Mouse (Mus musculus) adrenal gland, postnatal 0 days (tissue): ENCODE data around the gene Krt79. TPM values are rescaled to one million over a fixed set of nuclear protein-coding genes. Genes with fewer than 3 reads are reported as not detected.

Experiments used
- microRNA-seq: library from miRNA; unstranded; fragments of <30 nt; microRNA quantifications from one replicate; pipeline ENCODE4, GENCODE M21; 2016; ENCODE audit warnings: borderline replicate concordance; ENCODE audit not compliant: insufficient number of aligned reads
- polyA plus RNA-seq: library from polyadenylated mRNA; unstranded; fragments of >200 nt; fragmentation: Nextera tagmentation; extraction: Ambion mirVana; gene quantifications from 2 replicates; pipeline ENCODE4 v1.2.1, GENCODE M21; 2015

Gene Krt79
- polyA plus RNA-seq: 0.06 and 0.18 TPM in 2 replicates

GRCm38 (mm10) chr15:101940274-101940829, at the start of gene Krt79:
TSS of gene Krt79 (minus strand) at chr15:101940324.

GRCm38 (mm10) chr15:101954187-101954586, 14.1 kb upstream of the Krt79 start, which contains the start of gene Krt78:
TSS of gene Krt78 (minus strand) at chr15:101954287.

GRCm38 (mm10) chr15:101924635-101925034, 15.5 kb downstream of the Krt79 start, which contains the start of gene Krt4:
TSS of gene Krt4 (minus strand) at chr15:101924735.

GRCm38 (mm10) chr15:101892820-101893219, 47.3 kb downstream of the Krt79 start, which contains the start of gene Krt76:
TSS of gene Krt76 (minus strand) at chr15:101892920.

Small RNA genes within 50 kb of the gene (microRNA-seq; reads per million reads assigned to microRNA genes)
- gene Gm44356: not detected

Other genes with a start within 250 kb of the Krt79 start
- 0.22 TPM in 1 of 2 replicates, not detected in the other for gene Krt6a, start 246.0 kb downstream of the Krt79 start, polyA plus RNA-seq
- 0.48 and 1.4 TPM in 2 replicates for gene Krt5, start 227.4 kb downstream of the Krt79 start, polyA plus RNA-seq
- gene Krt71, start 197.2 kb downstream of the Krt79 start, polyA plus RNA-seq: 0.14 TPM in 1 of 2 replicates, not detected in the other
- not detected in 2 replicates for gene Krt72, start 153.9 kb downstream of the Krt79 start, polyA plus RNA-seq
- not detected in 2 replicates for gene Krt73, start 138.0 kb downstream of the Krt79 start, polyA plus RNA-seq
- gene Krt2, start 122.2 kb downstream of the Krt79 start, polyA plus RNA-seq: not detected in 2 replicates
- gene Krt1, start 89.5 kb downstream of the Krt79 start, polyA plus RNA-seq: 1.1 and 3.8 TPM in 2 replicates
- not detected in 2 replicates for gene Krt77, start 70.6 kb downstream of the Krt79 start, polyA plus RNA-seq
- 0.05 and 0.10 TPM in 2 replicates for gene Krt76, start 47.4 kb downstream of the Krt79 start, polyA plus RNA-seq
- 0.12 and 8.4 TPM in 2 replicates for gene Krt4, start 15.6 kb downstream of the Krt79 start, polyA plus RNA-seq
- 0.04 and 0.24 TPM in 2 replicates for gene Krt78, start 14.0 kb upstream of the Krt79 start, polyA plus RNA-seq
- 16.4 and 18.5 TPM in 2 replicates for gene Krt8, start 64.2 kb upstream of the Krt79 start, polyA plus RNA-seq
- 17.9 and 22.7 TPM in 2 replicates for gene Krt18, start 87.9 kb upstream of the Krt79 start, polyA plus RNA-seq
- gene Eif4b, start 133.4 kb upstream of the Krt79 start, polyA plus RNA-seq: 56.3 and 69.5 TPM in 2 replicates
- gene Tns2, start 160.1 kb upstream of the Krt79 start, polyA plus RNA-seq: 30.7 and 39.4 TPM in 2 replicates
- 25.6 and 29.0 TPM in 2 replicates for gene Spryd3, start 195.9 kb upstream of the Krt79 start, polyA plus RNA-seq
- 140 and 238 TPM in 2 replicates for gene Igfbp6, start 204.0 kb upstream of the Krt79 start, polyA plus RNA-seq
- 0.69 and 0.79 TPM in 2 replicates for gene Soat2, start 210.2 kb upstream of the Krt79 start, polyA plus RNA-seq